Mouse (Mus musculus): ENCODE measurements around the gene 4933424G06Rik.

GRCm38 (mm10) chr1:36768786-36769185 is 58.8 kb downstream of the 4933424G06Rik start:
- TF ChIP-seq POLR2A (IDR thresholded peaks at IDR 0.05; ENCODE audit: extremely low read depth, insufficient read depth, low read length) (no peak), CTCF (IDR thresholded peaks at IDR 0.05; ENCODE audit: extremely low read depth, insufficient read depth, low read length) (no peak)
